ENCODE assay signal across 14 mouse cellular contexts in the genomic region with DNA sequence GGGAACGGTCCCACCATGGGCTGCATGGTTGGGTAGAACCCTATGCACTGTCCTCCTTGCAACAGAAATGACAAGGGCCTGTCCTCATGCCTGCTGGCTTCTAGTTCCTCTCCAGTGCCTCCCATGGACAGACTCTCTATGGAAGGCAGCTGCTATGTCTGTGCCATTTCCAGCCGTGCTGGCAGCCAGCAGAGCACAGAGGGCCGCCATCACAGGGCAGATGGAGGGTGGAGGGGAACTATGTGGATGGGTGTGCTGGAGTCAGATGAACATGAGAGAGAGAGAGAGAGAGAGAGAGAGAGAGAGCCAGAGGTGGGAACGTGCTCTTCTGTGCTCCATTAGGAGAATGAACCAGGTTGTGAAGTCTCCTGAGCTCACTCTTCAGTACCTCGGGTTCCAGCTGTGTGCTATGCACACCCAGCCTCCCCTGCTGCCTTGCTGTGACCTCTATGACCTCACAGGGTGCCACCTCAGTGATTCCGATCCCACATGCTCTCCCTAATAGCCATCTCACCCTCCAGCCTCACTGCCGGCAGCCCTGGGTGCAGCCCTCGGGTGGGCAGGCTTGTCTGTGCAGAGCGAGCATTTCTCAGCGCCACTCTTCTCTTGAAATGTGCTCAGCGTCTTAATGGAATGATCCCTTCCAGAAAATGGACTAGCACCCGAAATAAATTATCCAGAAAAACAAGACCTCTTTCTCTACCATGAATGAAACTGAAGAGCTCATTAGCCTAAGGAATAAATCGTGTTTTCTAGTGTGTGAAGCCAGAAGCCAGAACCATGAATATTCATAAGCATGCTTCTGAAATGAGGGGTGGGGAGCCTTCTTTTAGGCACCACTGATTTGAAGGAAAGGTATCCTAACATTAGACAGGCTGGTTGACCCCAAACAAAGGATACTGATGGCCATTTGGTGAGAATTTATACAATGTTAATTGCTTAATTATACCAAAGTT.
DNase-seq lines count a peak whose midpoint lies in the region; ATAC-seq and TF ChIP-seq lines count a peak whose summit lies in the region.
"Had no signal": no experiment of that assay in that cellular context is flagged by ENCODE, and none has a peak within 500 bp of the region (broad histone marks: within the 10 kb centered on the region; RNA-seq: fewer than 3 reads in every experiment).

No protein-coding gene starts in this region.

- no peaks in the 10 kb centered on the region for H3K27me3 ChIP-seq in kidney, postnatal 0 days (ENCODE audit: insufficient read depth, low read length)
- H3K27me3 ChIP-seq in forebrain, embryonic 14.5 days (replicated peaks; ENCODE audit: control insufficient read depth, insufficient read depth, low read length), result peaks cover 30% of the 10 kb centered on the region
- H3K27me3 ChIP-seq: liver, embryonic 13.5 days had no signal

- TF ChIP-seq POLR2A in brain, embryonic 14.5 days (IDR thresholded peaks at IDR 0.05; ENCODE audit: borderline replicate concordance, extremely low read depth, insufficient read depth, insufficient read length, poor library complexity, severe bottlenecking), result no peak

- H3K9ac ChIP-seq in kidney, postnatal 0 days (ENCODE audit: low read depth, low read length), result no peak overlapping the region
- H3K9ac ChIP-seq in forebrain, embryonic 14.5 days (ENCODE audit: low read length), result no peak overlapping the region
- H3K9ac ChIP-seq: embryonic facial prominence, embryonic 12.5 days; liver, embryonic 13.5 days had no signal

- peaks cover 9% of the 10 kb centered on the region for H3K4me1 ChIP-seq in kidney, postnatal 0 days (replicated peaks; ENCODE audit: insufficient read depth, low read length)
- H3K4me1 ChIP-seq in forebrain, embryonic 14.5 days (ENCODE audit: control insufficient read depth, insufficient read depth, low read length), result peaks cover 3% of the 10 kb centered on the region; the same call in 1 of the 2 replicates
- H3K4me1 ChIP-seq: heart, embryonic 10.5 days; liver, embryonic 13.5 days had no signal

- 55% methylated on average over 13 of the region's 13 CpGs for WGBS in kidney, postnatal 0 days
- WGBS in forebrain, embryonic 14.5 days, result 32% methylated on average over 13 of the region's 13 CpGs

- TF ChIP-seq CTCF in kidney, postnatal 0 days (IDR thresholded peaks at IDR 0.05; ENCODE audit: low read depth), result no peak; the same call in 1 of the 2 replicates
- no peak for TF ChIP-seq CTCF in brain, embryonic 14.5 days (IDR thresholded peaks at IDR 0.05; ENCODE audit: borderline replicate concordance, extremely low read depth, insufficient read depth, insufficient read length)

- H3K9me3 ChIP-seq in kidney, postnatal 0 days (replicated peaks; ENCODE audit: low read length), result no peaks in the 10 kb centered on the region
- 0 out of 2 replicates have a peak, but pooled peaks cover 5% of the 10 kb centered on the region for H3K9me3 ChIP-seq in forebrain, embryonic 14.5 days (replicated peaks; ENCODE audit: control insufficient read depth, low read length)
- H3K9me3 ChIP-seq: embryonic facial prominence, embryonic 12.5 days; heart, embryonic 10.5 days; liver, embryonic 13.5 days had no signal

- no peaks in the 10 kb centered on the region for H3K36me3 ChIP-seq in kidney, postnatal 0 days (ENCODE audit: insufficient read depth, low read length)
- no peaks in the 10 kb centered on the region for H3K36me3 ChIP-seq in forebrain, embryonic 14.5 days (ENCODE audit: control insufficient read depth, insufficient read depth, low read length)
- H3K36me3 ChIP-seq: embryonic facial prominence, embryonic 12.5 days; heart, embryonic 10.5 days; liver, embryonic 13.5 days had no signal

- H3K27ac ChIP-seq in kidney, postnatal 0 days, result no peak overlapping the region
- H3K27ac ChIP-seq in forebrain, embryonic 14.5 days (ENCODE audit: low read depth, low read length), result no peak overlapping the region
- H3K27ac ChIP-seq: embryonic facial prominence, embryonic 12.5 days; heart, embryonic 10.5 days; liver, embryonic 13.5 days; stomach, postnatal 0 days had no signal

- DNase-seq in kidney, postnatal 0 days (ENCODE audit: low spot score), result no peak
- no peak for DNase-seq in kidney, postnatal 25 days
- DNase-seq in brain, embryonic 14.5 days (ENCODE audit: low read depth), result peak; percentile 88
- peak; percentile 83 for DNase-seq in forebrain, embryonic 14.5 days (ENCODE audit: low spot score)
- peak; percentile 46 to 61 for DNase-seq in layer of hippocampus, postnatal 10 days (ENCODE audit: low spot score in 2 of 2)
- no peak for DNase-seq in adrenal gland, postnatal 14 days
- DNase-seq in adrenal gland, adult 18-20 months (ENCODE audit: low spot score in 2 of 2), result no peak
- DNase-seq: cerebellum, postnatal 36 days; liver, embryonic 13.5 days; lung, postnatal 14 days; spleen, adult 18-20 months had no signal

- H3K4me2 ChIP-seq in kidney, postnatal 0 days (ENCODE audit: low read length), result no peak overlapping the region
- H3K4me2 ChIP-seq in forebrain, embryonic 14.5 days (ENCODE audit: low read length), result no peak overlapping the region
- H3K4me2 ChIP-seq: embryonic facial prominence, embryonic 12.5 days; liver, embryonic 13.5 days had no signal

- ATAC-seq in kidney, postnatal 0 days (replicated peaks; ENCODE audit: low FRiP score, low read depth), result peak; percentile 69
- ATAC-seq in forebrain, embryonic 14.5 days, result peak; percentile 91

- no peak overlapping the region for H3K4me3 ChIP-seq in kidney, postnatal 0 days (replicated peaks; ENCODE audit: low read depth, low read length)
- H3K4me3 ChIP-seq in forebrain, embryonic 14.5 days (ENCODE audit: low read depth, low read length), result no peak overlapping the region
- H3K4me3 ChIP-seq: embryonic facial prominence, embryonic 12.5 days; heart, embryonic 10.5 days; liver, embryonic 13.5 days had no signal

Comparison
In these comparisons a context has a peak if more than half of its experiments do, and no peak if none do; other contexts are left out.
1. DNase-seq: peak in brain, embryonic 14.5 days (single experiment), forebrain, embryonic 14.5 days (single experiment) and layer of hippocampus, postnatal 10 days (2 of 2); none in kidney, postnatal 0 days (single experiment), kidney, postnatal 25 days (0 of 2), adrenal gland, postnatal 14 days (single experiment) and adrenal gland, adult 18-20 months (0 of 2).